Mouse (Mus musculus) midbrain, embryonic 15.5 days (tissue): Measurements from ENCODE around the gene Olfr548-ps1. TPM values are rescaled to one million over a fixed set of nuclear protein-coding genes. Genes with fewer than 3 reads are reported as not detected.

Experiments
- polyA plus RNA-seq: library from polyadenylated mRNA; unstranded; fragments of >200 nt; fragmentation: Nextera tagmentation; extraction: Ambion mirVana; gene quantifications from 2 replicates; pipeline ENCODE4 v1.2.1, GENCODE M21; 2015

The Olfr548-ps1 gene
- polyA plus RNA-seq, 1 experiment from 2014 or later: not detected

Other genes starting within 250 kb of the Olfr548-ps1 start
- 44.7 and 48.9 TPM in 2 replicates for gene Rrm1, start 99.2 kb upstream of the Olfr548-ps1 start, polyA plus RNA-seq
- gene Olfr543, start 59.2 kb upstream of the Olfr548-ps1 start, polyA plus RNA-seq: 0.60 and 0.93 TPM in 2 replicates
- 0.09 and 0.11 TPM in 2 replicates for gene Olfr544, start 52.6 kb upstream of the Olfr548-ps1 start, polyA plus RNA-seq
- gene Olfr545, start 41.3 kb upstream of the Olfr548-ps1 start, polyA plus RNA-seq: 0.30 and 0.38 TPM in 2 replicates
- not detected in 2 replicates for gene Olfr547, start 6.1 kb upstream of the Olfr548-ps1 start, polyA plus RNA-seq
- not detected in 2 replicates for gene Olfr549, start 9.0 kb downstream of the Olfr548-ps1 start, polyA plus RNA-seq
- gene Trim21, start 24.6 kb downstream of the Olfr548-ps1 start, polyA plus RNA-seq: 0.28 TPM in 1 of 2 replicates, not detected in the other
- gene Olfr550, start 30.5 kb downstream of the Olfr548-ps1 start, polyA plus RNA-seq: not detected in 2 replicates
- gene Olfr551, start 51.0 kb downstream of the Olfr548-ps1 start, polyA plus RNA-seq: not detected in 2 replicates
- gene Olfr552, start 56.9 kb downstream of the Olfr548-ps1 start, polyA plus RNA-seq: not detected in 2 replicates
- gene Olfr553, start 77.3 kb downstream of the Olfr548-ps1 start, polyA plus RNA-seq: not detected in 2 replicates
- gene Olfr554, start 97.5 kb downstream of the Olfr548-ps1 start, polyA plus RNA-seq: not detected in 2 replicates
- not detected in 2 replicates for gene Olfr555, start 117.9 kb downstream of the Olfr548-ps1 start, polyA plus RNA-seq
- gene Olfr556, start 124.0 kb downstream of the Olfr548-ps1 start, polyA plus RNA-seq: not detected in 2 replicates
- 6.2 and 8.5 TPM in 2 replicates for gene Trim68, start 146.4 kb downstream of the Olfr548-ps1 start, polyA plus RNA-seq
- gene Olfr557, start 155.0 kb downstream of the Olfr548-ps1 start, polyA plus RNA-seq: not detected in 2 replicates
- 0.05 TPM in 1 of 2 replicates, not detected in the other for gene Olfr558, start 161.3 kb downstream of the Olfr548-ps1 start, polyA plus RNA-seq
- not detected in 2 replicates for gene Olfr33, start 178.2 kb downstream of the Olfr548-ps1 start, polyA plus RNA-seq
- gene Olfr559, start 186.6 kb downstream of the Olfr548-ps1 start, polyA plus RNA-seq: not detected in 2 replicates
- gene Olfr560, start 218.5 kb downstream of the Olfr548-ps1 start, polyA plus RNA-seq: not detected in 2 replicates
- gene Olfr78, start 218.6 kb downstream of the Olfr548-ps1 start, polyA plus RNA-seq: 0.09 TPM in 1 of 2 replicates, not detected in the other
- gene Olfr561, start 230.3 kb downstream of the Olfr548-ps1 start, polyA plus RNA-seq: not detected in 2 replicates